Mouse (Mus musculus) brain, embryonic 14.5 days (tissue): Measurements from ENCODE around the gene Fcgr3.

Experiments
- CTCF ChIP-seq: fragments of 200-500 bp; IDR thresholded peaks from 2 replicates; pipeline ENCODE4 v1.5.1; 2012; ENCODE audit warnings: inconsistent platforms, mild to moderate bottlenecking, moderate library complexity, borderline replicate concordance; ENCODE audit not compliant: insufficient read depth, insufficient read length; ENCODE audit errors: extremely low read depth
- POLR2A ChIP-seq: fragments of 200-500 bp; IDR thresholded peaks from 2 replicates; pipeline ENCODE4 v1.6.1; 2012; ENCODE audit warnings: mild to moderate bottlenecking, inconsistent platforms, borderline replicate concordance; ENCODE audit not compliant: poor library complexity, insufficient read depth, insufficient read length, severe bottlenecking; ENCODE audit errors: extremely low read depth

GRCm38 (mm10) chr1:171090761-171091160 is 26.0 kb upstream of the Fcgr3 start:
- no peak for TF ChIP-seq POLR2A
- no peak for TF ChIP-seq CTCF
